Mouse (Mus musculus): ENCODE results near the gene Dnajb14.

DNA sequence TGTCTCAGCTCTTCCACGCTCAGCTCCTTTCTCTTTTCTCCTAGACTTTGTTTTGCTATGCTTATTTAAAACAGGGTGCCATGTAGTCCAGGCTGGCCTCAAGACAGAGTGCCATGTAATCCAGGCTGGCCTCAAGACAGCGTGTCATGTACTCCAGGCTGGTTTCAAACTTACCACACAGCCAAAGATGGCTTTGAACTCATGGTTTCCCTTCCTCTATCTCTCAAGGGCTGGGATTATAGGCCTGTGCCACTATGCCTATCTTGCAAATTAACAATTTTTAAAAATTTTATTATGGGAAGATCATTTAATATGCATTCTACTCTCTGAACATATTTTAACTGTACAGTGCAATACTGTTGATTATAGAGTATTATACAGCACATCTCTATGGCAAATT is 36.3 kb upstream of the Dnajb14 start:
- no peak for TF ChIP-seq CTCF (IDR thresholded peaks at IDR 0.05; ENCODE audit: control insufficient read depth, insufficient read depth, insufficient read length)
- TF ChIP-seq MYOD1 (IDR thresholded peaks at IDR 0.05; ENCODE audit: control insufficient read depth, insufficient read length, low read depth) = no peak
- no peak for TF ChIP-seq FOSL1 (IDR thresholded peaks at IDR 0.05; ENCODE audit: insufficient read depth, low read length, poor library complexity, severe bottlenecking)
- no peak for TF ChIP-seq USF1 (IDR thresholded peaks at IDR 0.05; ENCODE audit: low read depth)

Measured in C2C12 (cell line).